Mouse (Mus musculus) cortical plate, adult 2 months (tissue): ENCODE data around the gene Clstn2.

Experiments used
- CTCF ChIP-seq: fragments of 200-500 bp; IDR thresholded peaks from 2 replicates; pipeline ENCODE4 v1.5.1; 2011; ENCODE audit warnings: mild to moderate bottlenecking, control low read depth, low read length; ENCODE audit not compliant: insufficient read depth; ENCODE audit errors: extremely low read depth
- POLR2A ChIP-seq: fragments of 200-500 bp; IDR thresholded peaks from 2 replicates; pipeline ENCODE4 v1.6.1; 2011; ENCODE audit warnings: mild to moderate bottlenecking, low read length, control low read depth; ENCODE audit not compliant: insufficient read depth; ENCODE audit errors: extremely low read depth

DNA sequence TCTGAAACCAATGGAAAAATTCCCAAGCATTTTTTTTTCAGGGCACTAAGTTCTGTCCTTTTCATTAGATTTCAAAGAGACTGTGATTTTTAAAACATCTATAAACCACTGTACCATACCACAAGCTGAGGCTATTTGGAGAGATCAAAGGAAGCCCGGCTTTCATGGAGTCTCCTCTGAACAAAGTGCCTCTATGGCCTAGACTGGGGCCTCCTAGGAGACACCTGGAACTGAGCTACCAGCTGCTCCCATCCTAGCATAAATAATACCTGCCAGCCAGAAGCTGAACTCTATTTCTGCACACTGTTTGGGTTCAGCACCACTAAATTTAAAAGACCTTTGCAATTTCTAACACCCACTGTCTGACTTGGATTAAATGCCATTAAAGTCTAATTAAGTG lies 257.2 kb downstream of the Clstn2 start:
- TF ChIP-seq CTCF: no peak
- TF ChIP-seq POLR2A: no peak
